Mouse (Mus musculus) C2C12 (cell line): ENCODE results near the gene Atxn2.

Experiments
- CEBPB ChIP-seq: IDR thresholded peaks from one replicate; pipeline ENCODE4 v1.6.1; 2011; ENCODE audit warnings: low read depth, mild to moderate bottlenecking, control low read depth, moderate library complexity
- CTCF ChIP-seq: IDR thresholded peaks from one replicate; pipeline ENCODE4 v1.5.1; 2011; ENCODE audit not compliant: control insufficient read depth, insufficient read depth, insufficient read length
- FOSL1 ChIP-seq: IDR thresholded peaks from one replicate; pipeline ENCODE4 v1.8.0; 2011; ENCODE audit warnings: mild to moderate bottlenecking, low read length; ENCODE audit not compliant: poor library complexity, insufficient read depth, severe bottlenecking
- MAX ChIP-seq: IDR thresholded peaks from one replicate; pipeline ENCODE4 v1.6.1; 2011; ENCODE audit warnings: mild to moderate bottlenecking, control low read depth
- MYOD1 ChIP-seq: IDR thresholded peaks from one replicate; pipeline ENCODE4 v1.6.1; 2011; ENCODE audit warnings: low read depth; ENCODE audit not compliant: control insufficient read depth, insufficient read length
- MYOG ChIP-seq: IDR thresholded peaks from one replicate; pipeline ENCODE4 v1.6.1; 2011; ENCODE audit not compliant: control insufficient read depth, insufficient read length; ENCODE audit errors: extremely low read depth
- USF1 ChIP-seq: IDR thresholded peaks from one replicate; pipeline ENCODE4 v1.6.1; 2011; ENCODE audit warnings: low read depth, mild to moderate bottlenecking, control low read depth, moderate library complexity

- TF ChIP-seq CTCF (no peak), MYOG (no peak), CEBPB (no peak), USF1 (no peak), MYOD1 (no peak), MAX (no peak), FOSL1 (no peak)
Observed at GRCm38 (mm10) chr5:121749633-121750032, 38.5 kb downstream of the Atxn2 start.
